Mouse (Mus musculus) ovary, postnatal 10 days (tissue): Measurements from ENCODE around the gene Jag2.

Experiments used
- DNase-seq: peaks from one replicate; pipeline ENCODE4 v3.0.0; 2022; ENCODE audit warnings: low spot score

Jag2 gene

DNA sequence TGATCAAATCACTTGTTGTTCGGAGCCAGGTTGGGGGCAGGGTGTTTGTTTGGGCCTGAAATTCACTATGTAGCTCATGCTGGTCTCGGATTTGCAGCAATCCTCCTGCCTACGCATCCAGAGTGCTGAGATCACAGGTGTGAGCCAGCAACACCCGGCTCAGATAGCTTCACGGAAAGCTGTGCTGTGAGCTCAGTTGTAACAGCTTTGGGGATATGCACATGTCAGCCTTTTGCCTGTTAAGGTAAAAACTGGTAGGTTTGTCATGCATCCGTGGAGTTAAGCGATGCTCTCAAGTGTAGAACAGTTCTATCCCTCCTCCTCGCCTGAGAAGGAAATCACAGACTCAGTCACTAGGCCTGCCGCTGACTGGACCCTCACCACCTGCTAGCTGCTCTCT is 28.9 kb downstream of the Jag2 start:
- DNase-seq: no peak

GRCm38 (mm10) chr12:112898960-112899359 is 30.6 kb downstream of the Jag2 start:
- DNase-seq: no peak

DNA sequence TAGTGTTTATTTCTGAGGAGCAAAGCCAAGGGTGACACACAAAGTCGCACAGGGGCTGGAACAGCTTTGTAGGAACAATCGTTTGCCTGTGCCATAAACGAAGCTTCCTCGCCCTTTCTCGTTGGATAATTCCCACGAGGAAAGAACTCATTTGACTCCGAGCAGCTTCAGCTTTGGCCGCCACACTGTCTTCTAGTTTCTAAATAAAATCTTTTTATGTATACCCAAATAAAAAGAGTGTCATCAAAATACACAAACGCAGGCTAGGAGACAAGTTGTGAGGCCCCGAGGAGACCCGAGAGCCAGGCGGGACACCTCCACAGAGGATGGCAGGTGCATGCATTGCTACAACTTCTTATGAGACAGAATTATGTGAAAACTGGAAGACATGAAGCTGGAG is 31.2 kb downstream of the Jag2 start:
- no peak for DNase-seq

DNA sequence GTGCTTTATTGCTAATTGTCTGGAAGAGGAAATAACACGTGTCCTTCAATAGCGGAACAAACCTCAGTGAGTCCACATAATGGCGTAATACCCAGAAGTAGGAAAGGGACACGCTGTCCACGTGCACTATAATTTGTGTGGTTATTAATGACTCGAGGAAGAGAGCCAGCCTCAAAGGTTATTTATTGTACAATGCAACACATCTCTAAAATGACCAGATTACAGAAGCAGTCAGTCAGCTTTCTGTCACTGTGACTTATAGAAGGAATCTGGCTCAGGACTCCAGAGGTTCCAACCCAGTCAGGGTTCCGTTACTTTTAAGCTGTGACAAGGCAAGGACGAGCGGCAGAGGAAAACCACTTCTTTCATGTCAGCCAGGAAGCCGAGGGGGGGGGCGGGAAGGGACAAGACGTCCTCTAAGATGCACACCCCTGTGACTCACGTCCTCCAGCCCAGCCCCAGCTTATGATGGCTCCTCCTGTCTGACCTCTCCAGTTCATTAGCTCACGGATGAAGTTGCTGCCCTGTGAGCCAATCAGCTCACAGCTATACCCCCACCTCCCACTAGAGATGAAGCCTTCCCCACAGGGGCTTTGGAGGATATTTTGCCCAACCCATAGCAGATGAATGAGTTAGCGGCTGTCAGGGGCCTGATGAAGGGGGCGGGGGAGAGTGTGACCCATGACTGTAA is 31.9 kb downstream of the Jag2 start:
- no peak for DNase-seq

- DNase-seq: no peak
Observed at GRCm38 (mm10) chr12:112894969-112895368, 34.6 kb downstream of the Jag2 start.

DNA sequence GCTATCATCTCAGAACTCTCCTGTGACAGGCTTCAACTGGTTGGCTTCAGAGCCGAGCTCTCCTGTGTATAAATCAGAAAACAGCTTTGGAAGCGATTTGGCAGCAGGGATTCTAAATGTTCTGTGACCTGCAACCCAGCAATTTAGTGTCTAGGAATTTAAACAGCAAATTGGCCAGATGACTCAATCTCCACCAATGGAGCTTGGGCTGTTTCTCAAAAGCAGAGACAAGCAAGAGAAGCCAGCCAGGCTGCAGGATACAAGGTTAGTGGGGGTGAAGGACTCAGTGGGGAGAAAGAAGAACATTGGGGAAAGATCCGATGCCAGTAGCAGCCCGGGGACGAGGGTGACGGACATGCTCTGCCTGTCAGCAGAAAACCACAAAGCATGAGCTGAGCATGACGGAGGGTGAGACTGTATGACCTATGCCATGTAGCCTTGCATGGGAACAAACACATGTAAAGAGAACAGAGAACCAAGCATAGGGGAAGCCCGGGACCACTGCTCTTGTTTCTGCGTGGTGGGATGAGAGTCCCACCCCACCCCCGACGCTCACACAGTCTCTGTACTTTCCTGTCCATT is 35.2 kb downstream of the Jag2 start:
- DNase-seq: no peak

DNA sequence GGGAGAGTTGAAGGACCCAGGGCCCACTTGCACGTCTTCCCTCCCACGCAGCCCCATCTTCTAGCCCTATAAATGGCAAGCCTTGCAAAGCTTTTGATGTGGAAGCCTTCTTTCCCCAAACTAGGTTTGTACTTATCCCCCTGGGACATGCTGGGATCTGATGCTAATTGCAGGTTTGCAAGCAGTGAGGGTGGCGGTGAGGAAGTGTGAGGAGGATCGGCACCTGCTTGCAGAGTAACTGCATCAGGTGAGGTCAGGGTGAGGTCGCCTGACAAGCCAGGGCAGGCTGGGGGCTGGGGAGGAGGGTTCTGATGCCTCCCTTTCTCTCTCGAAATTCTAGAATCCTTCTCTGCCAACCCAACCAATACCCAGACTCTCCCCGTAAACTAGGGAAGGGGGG is 44.1 kb downstream of the Jag2 start:
- DNase-seq: no peak

DNA sequence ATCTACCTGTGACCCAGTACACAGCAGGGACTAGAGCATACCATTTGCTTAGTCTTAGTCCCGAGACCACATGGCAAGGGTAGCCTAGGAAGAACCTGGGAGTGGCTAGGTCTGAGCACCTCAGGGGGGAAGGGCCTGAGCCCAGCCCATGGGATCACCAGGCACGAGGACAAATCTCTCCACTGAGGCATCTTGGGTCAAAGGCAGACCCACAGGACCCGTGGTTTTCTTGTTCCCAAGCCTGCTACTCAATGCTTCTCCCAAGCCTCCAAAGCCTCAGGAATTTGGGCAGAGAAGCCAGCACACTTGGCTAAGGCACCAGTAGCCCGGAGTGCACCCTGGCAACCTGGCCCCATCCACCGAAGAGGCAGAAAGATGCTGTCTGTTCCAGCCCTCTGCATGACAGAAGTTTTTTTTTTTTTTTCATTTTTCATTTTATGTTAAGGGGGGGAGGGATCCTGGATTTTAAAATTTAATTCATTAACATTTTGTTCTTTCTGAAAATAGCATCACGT is 48.2 kb downstream of the Jag2 start:
- no peak for DNase-seq

- DNase-seq: no peak
Observed at GRCm38 (mm10) chr12:112880661-112881060, 48.9 kb downstream of the Jag2 start.

DNA sequence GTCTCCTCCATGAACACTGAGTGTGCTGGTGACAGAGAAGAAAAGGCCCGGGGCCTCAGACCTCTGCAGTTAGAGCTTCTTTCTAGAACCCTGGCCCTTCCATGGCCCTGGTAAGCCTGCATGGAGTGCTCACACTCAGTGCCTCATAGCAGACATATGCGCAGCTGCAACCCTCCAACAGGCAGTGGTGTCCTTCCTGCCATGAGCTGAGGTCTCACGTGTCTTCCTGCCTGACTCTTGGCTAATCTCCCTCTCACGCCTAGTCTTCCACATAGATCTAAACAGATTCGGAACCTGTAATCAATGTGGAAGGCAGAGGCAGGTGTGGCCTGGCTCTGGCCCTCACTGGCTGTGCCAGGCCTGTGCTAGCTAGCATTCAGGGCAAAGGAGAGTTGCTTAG is 49.8 kb downstream of the Jag2 start:
- no peak for DNase-seq

- no peak for DNase-seq
Observed at GRCm38 (mm10) chr12:112877607-112878020, 52.0 kb downstream of the Jag2 start.

DNA sequence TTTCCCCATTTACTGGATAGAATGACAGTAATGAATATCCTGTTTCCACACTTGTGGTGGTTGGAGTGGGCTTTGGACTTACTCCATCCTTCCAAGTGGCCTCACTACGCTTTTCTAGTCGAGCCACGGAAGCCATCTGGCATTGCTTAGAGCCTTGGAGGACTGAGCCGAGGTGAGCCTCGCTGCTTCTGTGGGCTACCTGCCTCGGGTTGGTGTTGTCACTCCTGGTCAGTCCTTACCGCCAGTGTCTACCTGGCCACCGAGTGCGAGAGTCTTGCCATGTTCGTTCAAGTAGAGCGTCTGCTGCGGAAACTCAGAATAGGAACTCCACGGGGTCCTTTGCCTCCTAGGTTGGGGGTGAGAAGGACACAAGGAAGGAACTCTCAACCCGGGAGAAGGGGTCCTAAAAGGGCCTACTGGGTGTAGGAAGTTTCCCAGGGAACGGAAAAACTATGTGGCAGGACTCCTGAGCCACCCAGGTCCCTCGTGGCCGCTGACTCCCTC is 52.5 kb downstream of the Jag2 start:
- DNase-seq: no peak

DNA sequence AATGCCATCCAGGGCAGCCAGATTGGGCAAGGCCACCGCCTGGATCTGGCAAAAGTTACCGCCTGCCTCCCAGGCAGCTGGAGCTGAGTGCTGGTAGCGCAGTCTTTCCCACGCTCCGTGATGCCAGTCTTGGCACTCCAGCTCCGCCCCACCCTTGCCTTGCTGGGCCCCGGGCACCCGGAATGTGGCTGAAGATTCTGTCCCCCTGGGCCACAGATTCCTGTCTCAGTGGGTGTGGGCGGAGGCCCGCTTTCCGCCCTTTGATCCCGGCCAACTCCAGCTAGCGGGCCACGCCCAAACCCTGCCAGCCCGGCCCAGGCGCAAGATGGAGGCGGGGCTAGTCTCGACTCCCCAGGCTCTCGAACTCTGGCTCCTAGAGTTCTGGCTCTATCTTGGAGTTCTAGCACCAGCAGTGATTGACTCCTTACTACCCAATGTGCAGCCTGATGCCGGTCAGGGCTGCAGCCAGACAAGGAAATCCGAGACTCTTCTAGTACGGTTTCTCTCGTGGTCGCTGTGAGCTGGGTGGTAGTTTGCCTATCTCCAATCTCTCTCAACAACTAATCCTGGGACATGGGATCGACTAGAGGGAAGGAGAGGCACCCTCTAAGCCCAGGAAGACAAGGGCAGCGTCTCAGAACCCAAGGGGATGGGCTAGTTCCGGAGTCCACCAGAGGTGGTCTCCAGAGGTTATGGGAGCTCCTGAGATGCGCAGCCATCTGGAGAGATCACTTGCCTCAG is 53.1 kb downstream of the Jag2 start:
- no peak for DNase-seq

- peak; percentile 78 for DNase-seq
Observed at GRCm38 (mm10) chr12:112875225-112876013, 54.2 kb downstream of the Jag2 start.

DNA sequence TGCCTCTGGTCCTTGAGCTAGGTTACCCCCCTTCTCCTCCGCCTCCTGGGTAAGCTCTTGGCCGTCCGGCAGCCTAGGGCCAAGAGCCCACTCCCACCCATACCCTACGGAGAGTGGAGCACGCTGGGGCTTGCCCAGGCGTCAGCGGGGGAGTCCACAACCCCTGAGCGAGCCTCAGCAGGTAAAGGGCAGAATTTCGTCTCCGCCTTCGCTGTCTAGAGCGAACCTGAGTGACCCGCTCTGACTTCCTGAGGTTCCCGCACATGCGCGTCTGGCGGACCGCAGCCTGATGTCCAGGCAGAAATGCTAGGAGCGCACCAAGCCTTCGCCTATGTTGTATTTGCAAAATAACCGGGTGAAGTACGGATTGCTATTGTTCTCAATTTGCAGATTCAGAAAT is 55.4 kb downstream of the Jag2 start:
- no peak for DNase-seq

GRCm38 (mm10) chr12:112873452-112874190 is 56.0 kb downstream of the Jag2 start:
- DNase-seq: no peak

DNA sequence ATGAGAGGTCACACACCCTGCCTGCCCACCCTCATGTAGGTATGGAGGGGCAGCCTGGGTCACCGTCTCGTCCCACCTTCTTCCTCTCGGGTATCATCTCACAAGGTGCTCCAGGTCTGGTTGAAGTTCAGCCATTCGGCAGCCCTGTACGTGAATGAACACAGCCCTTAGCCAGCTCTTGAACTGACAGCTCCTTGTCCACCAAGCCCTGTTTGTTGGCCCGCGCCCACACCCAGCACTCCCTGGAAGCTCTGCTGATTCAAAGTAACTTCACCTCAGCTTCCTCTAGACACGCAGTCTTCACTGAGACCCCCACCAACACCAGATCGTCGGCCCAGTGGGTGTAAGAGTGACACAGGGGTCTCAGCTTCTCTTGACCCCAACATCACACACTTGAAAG is 56.6 kb downstream of the Jag2 start:
- no peak for DNase-seq

GRCm38 (mm10) chr12:112871272-112871671 is 58.3 kb downstream of the Jag2 start:
- DNase-seq: no peak

GRCm38 (mm10) chr12:112870775-112871174 is 58.8 kb downstream of the Jag2 start:
- no peak for DNase-seq

GRCm38 (mm10) chr12:112869783-112870204 is 59.8 kb downstream of the Jag2 start:
- no peak for DNase-seq
